Mouse (Mus musculus) midbrain, embryonic 15.5 days (tissue): ENCODE measurements around the gene Dcakd. TPM values are rescaled to one million over a fixed set of nuclear protein-coding genes. Genes with fewer than 3 reads are reported as not detected.

Source experiments
- ATAC-seq: fragments of 200-750 bp; cut with Nextera tagmentation; replicated peaks from 2 replicates; pipeline ENCODE4 v1.8.0; 2017; ENCODE audit warnings: moderate TSS enrichment
- H3K27ac ChIP-seq: fragments of 300-500 bp; sonication (generic); 2 replicates; pipeline ENCODE4 v1.5.1; 2015; ENCODE audit warnings: mild to moderate bottlenecking, inconsistent platforms
- H3K27me3 ChIP-seq: fragments of 300-500 bp; sonication (generic); replicated peaks from 2 replicates; pipeline ENCODE4 v1.6.1; 2015; ENCODE audit warnings: inconsistent platforms
- H3K36me3 ChIP-seq: fragments of 300-500 bp; sonication (generic); replicated peaks from 2 replicates; pipeline ENCODE4 v1.6.1; 2015; ENCODE audit warnings: inconsistent platforms
- H3K4me1 ChIP-seq: fragments of 300-500 bp; sonication (generic); 2 replicates; pipeline ENCODE4 v1.6.1; 2015; ENCODE audit warnings: inconsistent platforms
- H3K4me2 ChIP-seq: fragments of 300-500 bp; sonication (generic); 2 replicates; pipeline ENCODE4 v1.6.1; 2015; ENCODE audit warnings: inconsistent platforms, mild to moderate bottlenecking, moderate library complexity
- H3K4me3 ChIP-seq: fragments of 300-500 bp; sonication (generic); 2 replicates; pipeline ENCODE4 v1.5.1; 2015; ENCODE audit warnings: mild to moderate bottlenecking, inconsistent platforms
- H3K9ac ChIP-seq: fragments of 300-500 bp; sonication (generic); 2 replicates; pipeline ENCODE4 v1.6.1; 2015; ENCODE audit warnings: mild to moderate bottlenecking, inconsistent platforms
- H3K9me3 ChIP-seq: fragments of 300-500 bp; sonication (generic); 2 replicates; pipeline ENCODE4 v1.6.1; 2016; ENCODE audit warnings: inconsistent platforms
- WGBS: fragments of 180-500 bp; shearing (Covaris S2); methylation state at CpG from one replicate; pipeline ENCODE4 v1.1.7; 2015; ENCODE audit warnings: mixed read lengths; 5-methylcytosine and 5-hydroxymethylcytosine counted together
- polyA plus RNA-seq: library from polyadenylated mRNA; unstranded; fragments of >200 nt; fragmentation: Nextera tagmentation; extraction: Ambion mirVana; gene quantifications from 2 replicates; pipeline ENCODE4 v1.2.1, GENCODE M21; 2015

Dcakd gene
- polyA plus RNA-seq, 1 experiment from 2014 or later, result 184 TPM

- Histone ChIP-seq H3K9ac (no peak overlapping the region), H3K4me1 (no peaks in the 10 kb centered on the region), H3K4me3 (no peak overlapping the region), H3K4me2 (no peak overlapping the region), H3K27me3 (no peaks in the 10 kb centered on the region), H3K27ac (no peak overlapping the region), H3K36me3 (peaks cover 53% of the 10 kb centered on the region), H3K9me3 (no peaks in the 10 kb centered on the region)
- no peak for ATAC-seq
- 95% methylated on average over 14 of the region's 14 CpGs for WGBS
Measured at GRCm38 (mm10) chr11:103066191-103067050, 38.3 kb upstream of the Dcakd start.

- H3K4me2 ChIP-seq, result no peak overlapping the region
- H3K4me1 ChIP-seq, result no peaks in the 10 kb centered on the region
Measured at GRCm38 (mm10) chr11:103058499-103059085, 30.5 kb upstream of the Dcakd start.

GRCm38 (mm10) chr11:103056636-103057035 is 28.5 kb upstream of the Dcakd start:
- no peaks in the 10 kb centered on the region for H3K9me3 ChIP-seq
- WGBS, result 97% methylated on average over 7 of the region's 7 CpGs
- H3K9ac ChIP-seq, result no peak overlapping the region
- H3K4me2 ChIP-seq, result no peak overlapping the region
- no peak overlapping the region for H3K4me3 ChIP-seq
- H3K4me1 ChIP-seq, result no peaks in the 10 kb centered on the region
- H3K27ac ChIP-seq, result no peak overlapping the region
- H3K27me3 ChIP-seq, result no peaks in the 10 kb centered on the region
- H3K36me3 ChIP-seq, result peaks cover 44% of the 10 kb centered on the region
- ATAC-seq, result no peak

More at GRCm38 (mm10) chr11:103058499-103059085, 30.5 kb upstream of the Dcakd start:
- no peak for ATAC-seq
- H3K4me3 ChIP-seq, result no peak overlapping the region
- no peaks in the 10 kb centered on the region for H3K27me3 ChIP-seq
- no peaks in the 10 kb centered on the region for H3K9me3 ChIP-seq
- WGBS, result 78% methylated on average over 3 of the region's 3 CpGs
- no peak overlapping the region for H3K27ac ChIP-seq
- H3K9ac ChIP-seq, result no peak overlapping the region
- peaks cover 50% of the 10 kb centered on the region for H3K36me3 ChIP-seq

GRCm38 (mm10) chr11:103054798-103055197 is 26.7 kb upstream of the Dcakd start:
- whole genome bisulfite sequencing, result 46% methylated on average over 6 of the region's 6 CpGs
- no peak for ATAC-seq
- H3K27me3 ChIP-seq, result no peaks in the 10 kb centered on the region
- no peaks in the 10 kb centered on the region for H3K9me3 ChIP-seq
- H3K27ac ChIP-seq, result no peak overlapping the region
- H3K4me2 ChIP-seq, result no peak overlapping the region
- H3K9ac ChIP-seq, result no peak overlapping the region
- H3K36me3 ChIP-seq, result peaks cover 46% of the 10 kb centered on the region
- H3K4me1 ChIP-seq, result no peaks in the 10 kb centered on the region
- H3K4me3 ChIP-seq, result no peak overlapping the region

- Histone ChIP-seq H3K27me3 (no peaks in the 10 kb centered on the region), H3K27ac (no peak overlapping the region), H3K9me3 (no peaks in the 10 kb centered on the region), H3K4me1 (no peaks in the 10 kb centered on the region), H3K4me2 (no peak overlapping the region), H3K4me3 (no peak overlapping the region), H3K9ac (no peak overlapping the region), H3K36me3 (peaks cover 39% of the 10 kb centered on the region)
- 95% methylated on average over 18 of the region's 18 CpGs for WGBS
- ATAC-seq, result no peak
Measured at GRCm38 (mm10) chr11:103053191-103054076, 25.3 kb upstream of the Dcakd start.

GRCm38 (mm10) chr11:103052078-103052477 is 23.9 kb upstream of the Dcakd start:
- peaks cover 37% of the 10 kb centered on the region for H3K36me3 ChIP-seq
- H3K9ac ChIP-seq, result no peak overlapping the region
- H3K27ac ChIP-seq, result no peak overlapping the region
- no peaks in the 10 kb centered on the region for H3K9me3 ChIP-seq
- no peak overlapping the region for H3K4me3 ChIP-seq
- H3K4me2 ChIP-seq, result no peak overlapping the region
- no peak for ATAC-seq
- WGBS, result 91% methylated on average over 6 of the region's 6 CpGs
- H3K27me3 ChIP-seq, result no peaks in the 10 kb centered on the region
- no peaks in the 10 kb centered on the region for H3K4me1 ChIP-seq

- no peaks in the 10 kb centered on the region for H3K9me3 ChIP-seq
- H3K36me3 ChIP-seq, result peaks cover 38% of the 10 kb centered on the region
- no peak for ATAC-seq
- H3K4me2 ChIP-seq, result no peak overlapping the region
- no peak overlapping the region for H3K9ac ChIP-seq
- no peaks in the 10 kb centered on the region for H3K27me3 ChIP-seq
- WGBS, result 88% methylated on average over 8 of the region's 8 CpGs
- no peaks in the 10 kb centered on the region for H3K4me1 ChIP-seq
- H3K27ac ChIP-seq, result no peak overlapping the region
- no peak overlapping the region for H3K4me3 ChIP-seq
Measured at GRCm38 (mm10) chr11:103051249-103051691, 23.1 kb upstream of the Dcakd start.

- no peak for ATAC-seq
- Histone ChIP-seq H3K9me3 (no peaks in the 10 kb centered on the region), H3K4me3 (no peak overlapping the region), H3K36me3 (peaks cover 41% of the 10 kb centered on the region), H3K9ac (no peak overlapping the region), H3K27me3 (no peaks in the 10 kb centered on the region), H3K27ac (no peak overlapping the region), H3K4me1 (no peaks in the 10 kb centered on the region), H3K4me2 (no peak overlapping the region)
- 94% methylated on average over 9 of the region's 9 CpGs for WGBS
Measured at GRCm38 (mm10) chr11:103050153-103050552, 22.0 kb upstream of the Dcakd start.

- Histone ChIP-seq H3K27me3 (no peaks in the 10 kb centered on the region), H3K4me3 (no peak overlapping the region), H3K9me3 (no peaks in the 10 kb centered on the region), H3K36me3 (peaks cover 45% of the 10 kb centered on the region), H3K27ac (no peak overlapping the region), H3K4me2 (no peak overlapping the region), H3K9ac (no peak overlapping the region), H3K4me1 (no peaks in the 10 kb centered on the region)
- 94% methylated on average over 5 of the region's 5 CpGs for WGBS
- no peak for ATAC-seq
Measured at GRCm38 (mm10) chr11:103049611-103050010, 21.5 kb upstream of the Dcakd start.

GRCm38 (mm10) chr11:103046286-103046685 is 18.2 kb upstream of the Dcakd start:
- H3K4me2 ChIP-seq, result no peak overlapping the region
- no peak overlapping the region for H3K4me3 ChIP-seq
- no peaks in the 10 kb centered on the region for H3K4me1 ChIP-seq
- ATAC-seq, result no peak
- no peak overlapping the region for H3K9ac ChIP-seq
- WGBS, result 71% methylated on average over 8 of the region's 8 CpGs
- no peaks in the 10 kb centered on the region for H3K27me3 ChIP-seq
- H3K9me3 ChIP-seq, result no peaks in the 10 kb centered on the region
- no peak overlapping the region for H3K27ac ChIP-seq
- peaks cover 48% of the 10 kb centered on the region for H3K36me3 ChIP-seq

- 92% methylated on average over 3 of the region's 3 CpGs for WGBS
- no peaks in the 10 kb centered on the region for H3K9me3 ChIP-seq
- peaks cover 35% of the 10 kb centered on the region for H3K36me3 ChIP-seq
- H3K4me2 ChIP-seq, result no peak overlapping the region
- H3K9ac ChIP-seq, result no peak overlapping the region
- no peaks in the 10 kb centered on the region for H3K27me3 ChIP-seq
- H3K4me1 ChIP-seq, result no peaks in the 10 kb centered on the region
- no peak overlapping the region for H3K27ac ChIP-seq
- ATAC-seq, result no peak
- no peak overlapping the region for H3K4me3 ChIP-seq
Measured at GRCm38 (mm10) chr11:103043982-103044381, 15.8 kb upstream of the Dcakd start.

GRCm38 (mm10) chr11:103042828-103043227 is 14.7 kb upstream of the Dcakd start:
- ATAC-seq, result no peak
- WGBS, result 72% methylated on average over 4 of the region's 4 CpGs
- H3K9ac ChIP-seq, result no peak overlapping the region
- H3K27ac ChIP-seq, result no peak overlapping the region
- no peaks in the 10 kb centered on the region for H3K27me3 ChIP-seq
- no peaks in the 10 kb centered on the region for H3K9me3 ChIP-seq
- H3K4me1 ChIP-seq, result no peaks in the 10 kb centered on the region
- H3K4me3 ChIP-seq, result no peak overlapping the region
- H3K4me2 ChIP-seq, result no peak overlapping the region
- peaks cover 35% of the 10 kb centered on the region for H3K36me3 ChIP-seq
